Mouse (Mus musculus): ENCODE measurements at regions not wholly inside any gene's neighbourhood (a gene's known extent, or its start where the extent isn't known, plus 50 kb on each side); places are given as distances from the start of the nearest gene placed in this dataset.

GRCm38 (mm10) chr19:14772794-14773193 is 174.9 kb upstream of the Tle4 start:
- no peak overlapping the region for H3K4me2 ChIP-seq
- H3K4me1 ChIP-seq (replicated peaks): peaks cover 13% of the 10 kb centered on the region
- WGBS: 84% methylated on average over 2 of the region's 2 CpGs
- H3K36me3 ChIP-seq: no peaks in the 10 kb centered on the region
- ATAC-seq (ENCODE audit: low read depth): no peak
- no peak overlapping the region for H3K4me3 ChIP-seq
- H3K27ac ChIP-seq (replicated peaks): no peak overlapping the region
- no peaks in the 10 kb centered on the region for H3K27me3 ChIP-seq
- no peaks in the 10 kb centered on the region for H3K9me3 ChIP-seq
- H3K9ac ChIP-seq: no peak overlapping the region

- Histone ChIP-seq H3K9me3 (no peaks in the 10 kb centered on the region), H3K36me3 (no peaks in the 10 kb centered on the region), H3K4me3 (no peak overlapping the region), H3K4me2 (no peak overlapping the region), H3K9ac (no peak overlapping the region), H3K4me1 (replicated peaks) (no peaks in the 10 kb centered on the region), H3K27ac (replicated peaks) (no peak overlapping the region), H3K27me3 (no peaks in the 10 kb centered on the region)
- ATAC-seq (ENCODE audit: low read depth): no peak
These were observed 154.8 kb upstream of the Tle4 start for GRCm38 (mm10) chr19:14752646-14753045.

- ATAC-seq (ENCODE audit: low read depth): no peak
- Histone ChIP-seq H3K4me3 (no peak overlapping the region), H3K4me1 (replicated peaks) (no peaks in the 10 kb centered on the region; the same call in 1 of the 2 replicates), H3K27ac (replicated peaks) (no peak overlapping the region), H3K9me3 (no peaks in the 10 kb centered on the region), H3K4me2 (no peak overlapping the region), H3K27me3 (no peaks in the 10 kb centered on the region), H3K36me3 (no peaks in the 10 kb centered on the region), H3K9ac (no peak overlapping the region)
- WGBS: 93% methylated on average over 3 of the region's 3 CpGs
These were observed 144.5 kb upstream of the Tle4 start for GRCm38 (mm10) chr19:14742361-14742760.

- no peaks in the 10 kb centered on the region for H3K9me3 ChIP-seq
- no peak overlapping the region for H3K27ac ChIP-seq (replicated peaks)
- no peak overlapping the region for H3K4me3 ChIP-seq
- ATAC-seq (ENCODE audit: low read depth): no peak
- no peaks in the 10 kb centered on the region for H3K36me3 ChIP-seq
- WGBS: 96% methylated on average over 1 of the region's 1 CpGs
- H3K4me1 ChIP-seq (replicated peaks): no peaks in the 10 kb centered on the region
- H3K4me2 ChIP-seq: no peak overlapping the region
- H3K27me3 ChIP-seq: no peaks in the 10 kb centered on the region
- H3K9ac ChIP-seq: no peak overlapping the region
These were observed 143.1 kb upstream of the Tle4 start for GRCm38 (mm10) chr19:14740936-14741335.

GRCm38 (mm10) chr19:14740139-14740538 is 142.3 kb upstream of the Tle4 start:
- no peaks in the 10 kb centered on the region for H3K9me3 ChIP-seq
- H3K27me3 ChIP-seq: no peaks in the 10 kb centered on the region
- H3K4me2 ChIP-seq: no peak overlapping the region
- H3K36me3 ChIP-seq: no peaks in the 10 kb centered on the region
- no peak overlapping the region for H3K27ac ChIP-seq (replicated peaks)
- H3K4me3 ChIP-seq: no peak overlapping the region
- H3K9ac ChIP-seq: no peak overlapping the region
- no peaks in the 10 kb centered on the region for H3K4me1 ChIP-seq (replicated peaks)
- ATAC-seq (ENCODE audit: low read depth): no peak
- WGBS: 94% methylated on average over 1 of the region's 1 CpGs

GRCm38 (mm10) chr19:14736514-14736913 is 138.7 kb upstream of the Tle4 start:
- H3K36me3 ChIP-seq: no peaks in the 10 kb centered on the region
- 97% methylated on average over 1 of the region's 1 CpGs for WGBS
- H3K9me3 ChIP-seq: no peaks in the 10 kb centered on the region
- no peak overlapping the region for H3K4me3 ChIP-seq
- no peak overlapping the region for H3K4me2 ChIP-seq
- ATAC-seq (ENCODE audit: low read depth): no peak
- no peak overlapping the region for H3K27ac ChIP-seq (replicated peaks)
- H3K9ac ChIP-seq: no peak overlapping the region
- no peaks in the 10 kb centered on the region for H3K4me1 ChIP-seq (replicated peaks)
- H3K27me3 ChIP-seq: no peaks in the 10 kb centered on the region

- no peaks in the 10 kb centered on the region for H3K4me1 ChIP-seq (replicated peaks)
- no peaks in the 10 kb centered on the region for H3K9me3 ChIP-seq
- no peak overlapping the region for H3K4me2 ChIP-seq
- H3K27me3 ChIP-seq: no peaks in the 10 kb centered on the region
- H3K36me3 ChIP-seq: no peaks in the 10 kb centered on the region
- ATAC-seq (ENCODE audit: low read depth): no peak
- no peak overlapping the region for H3K27ac ChIP-seq (replicated peaks)
- WGBS: 17% methylated on average over 3 of the region's 3 CpGs
- no peak overlapping the region for H3K9ac ChIP-seq
- H3K4me3 ChIP-seq: no peak overlapping the region
These were observed 127.5 kb upstream of the Tle4 start for GRCm38 (mm10) chr19:14725329-14725728.

GRCm38 (mm10) chr19:14724637-14725036 is 126.8 kb upstream of the Tle4 start:
- no peaks in the 10 kb centered on the region for H3K4me1 ChIP-seq (replicated peaks)
- no peak overlapping the region for H3K27ac ChIP-seq (replicated peaks)

GRCm38 (mm10) chr19:14705791-14706190 is 107.9 kb upstream of the Tle4 start:
- Histone ChIP-seq H3K27ac (replicated peaks) (no peak overlapping the region), H3K9ac (no peak overlapping the region), H3K9me3 (no peaks in the 10 kb centered on the region), H3K36me3 (no peaks in the 10 kb centered on the region), H3K4me2 (no peak overlapping the region), H3K27me3 (no peaks in the 10 kb centered on the region), H3K4me3 (no peak overlapping the region), H3K4me1 (replicated peaks) (no peaks in the 10 kb centered on the region)
- ATAC-seq (ENCODE audit: low read depth): no peak
- WGBS: 90% methylated on average over 2 of the region's 2 CpGs

More at GRCm38 (mm10) chr19:14724637-14725036, 126.8 kb upstream of the Tle4 start:
- 66% methylated on average over 4 of the region's 4 CpGs for WGBS
- Histone ChIP-seq H3K4me2 (no peak overlapping the region), H3K4me3 (no peak overlapping the region), H3K9me3 (no peaks in the 10 kb centered on the region), H3K36me3 (no peaks in the 10 kb centered on the region), H3K27me3 (no peaks in the 10 kb centered on the region), H3K9ac (no peak overlapping the region)
- ATAC-seq (ENCODE audit: low read depth): no peak

GRCm38 (mm10) chr19:14701116-14701515 is 103.3 kb upstream of the Tle4 start:
- Histone ChIP-seq H3K9me3 (no peaks in the 10 kb centered on the region), H3K4me1 (replicated peaks) (no peaks in the 10 kb centered on the region), H3K27ac (replicated peaks) (no peak overlapping the region), H3K4me3 (no peak overlapping the region), H3K36me3 (no peaks in the 10 kb centered on the region), H3K9ac (no peak overlapping the region), H3K4me2 (no peak overlapping the region), H3K27me3 (no peaks in the 10 kb centered on the region)
- ATAC-seq (ENCODE audit: low read depth): no peak
- 70% methylated on average over 4 of the region's 4 CpGs for WGBS

GRCm38 (mm10) chr19:14695369-14695768 is 97.5 kb upstream of the Tle4 start:
- no peak overlapping the region for H3K27ac ChIP-seq (replicated peaks)
- WGBS: 94% methylated on average over 10 of the region's 10 CpGs
- H3K4me1 ChIP-seq (replicated peaks): no peaks in the 10 kb centered on the region
- no peaks in the 10 kb centered on the region for H3K9me3 ChIP-seq
- no peak overlapping the region for H3K4me2 ChIP-seq
- H3K4me3 ChIP-seq: no peak overlapping the region
- no peaks in the 10 kb centered on the region for H3K36me3 ChIP-seq
- H3K9ac ChIP-seq: no peak overlapping the region
- ATAC-seq (ENCODE audit: low read depth): no peak
- no peaks in the 10 kb centered on the region for H3K27me3 ChIP-seq

- no peak overlapping the region for H3K4me3 ChIP-seq
- H3K27ac ChIP-seq (replicated peaks): no peak overlapping the region
- peaks cover 7% of the 10 kb centered on the region for H3K9me3 ChIP-seq
- H3K4me1 ChIP-seq (replicated peaks): no peaks in the 10 kb centered on the region
- ATAC-seq (ENCODE audit: low read depth): no peak
- H3K4me2 ChIP-seq: no peak overlapping the region
- no peaks in the 10 kb centered on the region for H3K27me3 ChIP-seq
- no peaks in the 10 kb centered on the region for H3K36me3 ChIP-seq
- no peak overlapping the region for H3K9ac ChIP-seq
These were observed 94.3 kb upstream of the Tle4 start for GRCm38 (mm10) chr19:14692183-14692582.

- Histone ChIP-seq H3K4me2 (no peak overlapping the region), H3K36me3 (no peaks in the 10 kb centered on the region), H3K27me3 (no peaks in the 10 kb centered on the region), H3K27ac (replicated peaks) (no peak overlapping the region), H3K9ac (no peak overlapping the region), H3K9me3 (peaks cover 7% of the 10 kb centered on the region), H3K4me1 (replicated peaks) (no peaks in the 10 kb centered on the region), H3K4me3 (no peak overlapping the region)
- no peak for ATAC-seq (ENCODE audit: low read depth)
- WGBS: 100% methylated on average over 1 of the region's 1 CpGs
These were observed 87.8 kb upstream of the Tle4 start for GRCm38 (mm10) chr19:14685628-14686027.
